Mouse (Mus musculus): ENCODE results near the gene Cbx4. TPM values are rescaled to one million over a fixed set of nuclear protein-coding genes. Genes with fewer than 3 reads are reported as not detected.

The Cbx4 gene
- total RNA-seq, 2 experiments from 2014 or later: 53.7 to 60.4 TPM

DNA sequence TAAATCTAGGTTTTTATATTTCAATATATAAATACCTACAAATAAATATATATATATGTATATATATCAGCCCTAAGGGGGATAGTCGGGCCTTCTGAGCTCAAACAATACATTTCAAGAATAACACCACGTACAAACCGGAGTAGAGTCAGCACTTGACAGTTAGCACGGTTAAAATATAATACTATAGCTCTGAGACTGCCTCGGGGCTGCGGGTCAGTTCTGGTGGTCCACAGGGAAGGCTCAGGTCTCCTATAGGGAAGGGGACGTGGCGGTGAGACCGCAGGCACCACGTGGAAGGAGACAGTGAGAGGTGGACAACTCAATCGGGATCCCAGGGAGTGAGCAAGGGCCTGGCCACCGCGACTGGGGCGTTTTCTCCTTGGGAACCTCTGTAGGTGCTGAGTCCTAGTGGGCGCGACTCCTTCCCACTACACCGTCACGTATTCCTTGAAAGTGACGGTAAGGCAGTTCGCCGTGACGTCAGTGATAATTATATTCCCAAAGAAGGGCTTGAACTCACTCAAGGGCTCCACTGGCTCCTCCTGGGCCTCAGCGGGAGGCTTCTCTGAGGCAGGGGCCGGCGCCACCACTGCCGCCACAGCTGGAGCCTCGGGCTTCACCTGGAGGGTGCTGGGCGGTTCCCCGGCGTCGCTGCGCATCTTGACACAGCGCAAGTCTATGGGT is 5.4 kb downstream of the Cbx4 start:
- no peak for TF ChIP-seq CTCF (conservative IDR thresholded peaks at IDR 0.05)
- DNase-seq (ENCODE audit: low spot score in 2 of 2): no peak
- H3K4me3 ChIP-seq: no peak overlapping the region
- H3K27ac ChIP-seq: no peak overlapping the region

DNA sequence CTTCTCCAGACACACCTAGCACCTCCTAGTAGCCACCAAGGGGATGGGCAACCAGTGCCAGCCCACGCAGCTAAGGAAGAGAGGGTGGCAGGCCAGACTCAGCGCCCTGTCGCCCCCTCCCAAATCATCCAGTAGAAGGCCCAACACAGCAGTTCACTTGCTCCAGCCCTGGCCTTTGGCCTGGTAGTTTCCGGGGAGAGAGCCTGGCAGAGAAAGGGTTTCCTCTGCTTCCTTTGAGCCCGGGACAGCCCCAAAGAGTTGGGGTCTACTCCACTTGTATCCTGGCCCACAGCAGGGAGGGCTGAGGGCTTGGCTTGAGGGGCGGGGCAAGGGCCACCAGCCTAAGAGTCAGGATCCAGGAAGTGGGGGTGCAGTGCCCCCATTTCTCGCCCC is 6.6 kb downstream of the Cbx4 start:
- Histone ChIP-seq H3K4me3 (peak overlapping the region; percentile 26; the same call in 1 of the 2 replicates), H3K27ac (peak overlapping the region; percentile 79)
- DNase-seq (ENCODE audit: low spot score in 2 of 2): no peak
- no peak for TF ChIP-seq CTCF (conservative IDR thresholded peaks at IDR 0.05)

DNA sequence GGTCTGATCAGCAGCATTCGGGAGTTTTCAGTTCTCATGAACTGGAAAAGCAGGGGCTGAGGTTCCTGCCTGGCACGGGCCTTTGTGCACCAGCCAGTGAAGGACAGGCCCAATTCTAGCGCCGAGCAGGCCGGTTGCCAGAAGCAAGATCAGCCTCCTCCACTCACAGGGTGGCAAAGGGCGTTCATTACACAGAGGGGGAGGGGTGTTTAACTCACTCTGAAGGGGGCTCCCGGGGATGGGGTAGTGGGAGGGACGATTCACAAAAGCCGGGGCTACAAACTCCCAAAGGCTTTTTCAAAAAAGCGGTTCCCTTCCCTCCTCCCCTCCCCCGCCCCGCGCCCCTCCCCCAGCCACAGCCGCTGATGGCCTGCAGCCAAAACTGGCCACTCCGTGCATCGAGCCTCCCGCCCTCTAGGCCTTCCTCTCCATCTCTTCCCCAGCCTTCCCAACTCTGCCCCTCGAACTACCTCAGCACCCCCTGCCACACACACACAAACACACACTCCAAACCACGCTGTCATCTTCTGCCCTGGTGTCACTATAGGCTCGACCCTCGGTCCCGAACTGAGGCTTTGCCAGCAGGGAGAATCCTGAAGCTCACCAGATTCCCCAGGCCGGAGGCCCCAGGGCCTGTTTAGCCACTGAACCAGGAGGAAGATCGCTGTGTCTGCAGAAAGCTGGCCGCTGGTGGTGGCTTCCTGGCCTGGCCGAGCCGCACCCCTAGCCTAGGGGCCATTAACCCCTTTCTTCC is 7.2 kb downstream of the Cbx4 start:
- peak overlapping the region; percentile 79 for H3K27ac ChIP-seq
- peak in 1 of 2 experiments; percentile 63 for DNase-seq (ENCODE audit: low spot score in 2 of 2)
- TF ChIP-seq CTCF (conservative IDR thresholded peaks at IDR 0.05): no peak
- peak overlapping the region; percentile 26; the same call in 1 of the 2 replicates for H3K4me3 ChIP-seq

DNA sequence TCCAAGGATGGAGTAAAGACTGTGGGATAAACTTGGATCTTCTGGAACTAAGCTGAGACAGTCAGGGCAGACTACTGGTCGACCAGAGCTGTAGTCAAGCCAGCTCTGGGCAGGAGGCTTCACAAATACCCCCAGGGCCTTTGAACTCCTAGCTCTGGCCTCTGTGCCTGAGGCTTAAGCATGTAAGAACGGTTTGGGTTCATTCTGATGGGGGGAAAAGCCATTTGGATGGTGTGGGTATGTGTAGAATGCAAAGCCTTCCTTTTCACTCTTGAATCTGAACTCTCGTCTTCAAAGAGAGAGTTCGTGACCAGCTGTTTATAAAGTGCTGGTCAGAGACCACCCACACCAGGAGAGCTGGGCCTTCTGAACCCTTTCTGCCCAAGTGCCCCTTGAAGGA is 8.3 kb downstream of the Cbx4 start:
- H3K4me3 ChIP-seq: no peak overlapping the region
- peak overlapping the region; percentile 79; the same call in 1 of the 2 replicates for H3K27ac ChIP-seq
- no peak for DNase-seq (ENCODE audit: low spot score in 2 of 2)
- TF ChIP-seq CTCF (conservative IDR thresholded peaks at IDR 0.05): no peak

DNA sequence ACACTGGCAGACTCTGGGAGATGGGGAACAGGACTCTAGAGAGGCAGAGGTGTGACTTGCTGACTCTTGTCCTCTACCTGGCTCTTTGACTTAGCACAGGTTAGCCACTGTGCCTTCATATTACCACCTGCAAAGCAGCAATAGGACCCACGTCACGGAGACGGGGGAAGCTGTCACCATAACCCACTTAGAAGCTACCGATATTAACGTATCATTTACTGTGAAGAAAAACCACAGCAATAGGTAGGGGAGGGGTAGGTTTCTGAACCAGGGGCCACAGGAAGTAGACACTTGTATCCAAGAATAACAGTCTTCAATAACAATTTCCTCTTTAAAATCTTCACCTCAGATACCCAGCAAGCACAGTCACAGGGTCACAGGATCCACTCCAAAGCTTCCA is 10.2 kb downstream of the Cbx4 start:
- DNase-seq (ENCODE audit: low spot score in 2 of 2): no peak

DNA sequence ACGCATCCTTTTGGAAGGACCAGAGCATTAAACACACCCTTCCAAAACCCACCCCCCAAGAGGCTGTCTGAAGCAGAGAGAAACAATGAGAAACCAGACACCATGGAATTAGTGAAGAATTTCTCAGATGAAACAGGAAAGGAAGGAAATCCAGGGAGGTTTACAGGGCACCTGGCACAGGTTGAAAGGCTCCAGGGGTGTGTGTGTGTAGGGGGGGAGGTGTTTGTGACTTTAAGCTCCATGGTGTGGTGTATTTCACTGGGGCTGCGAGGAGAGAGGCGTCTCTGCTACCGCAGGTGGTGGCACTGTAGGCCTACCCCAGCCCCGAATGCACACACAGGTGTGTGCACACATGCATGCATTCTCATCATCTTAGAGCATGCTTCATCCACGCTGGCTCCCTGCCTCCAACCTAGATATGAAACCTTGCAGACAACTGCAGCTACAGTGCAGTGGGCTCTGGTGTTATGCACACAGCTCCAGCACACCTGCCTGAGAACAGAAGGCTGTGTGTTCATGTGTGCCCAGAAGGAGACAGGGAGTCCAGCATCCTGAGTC is 12.1 kb downstream of the Cbx4 start:
- Histone ChIP-seq H3K4me3 (no peak overlapping the region), H3K27ac (no peak overlapping the region)
- TF ChIP-seq CTCF (conservative IDR thresholded peaks at IDR 0.05): no peak
- DNase-seq (ENCODE audit: low spot score in 2 of 2): no peak

More for the DNA sequence above, 10.2 kb downstream of the Cbx4 start:
- H3K4me3 ChIP-seq: no peak overlapping the region
- TF ChIP-seq CTCF (conservative IDR thresholded peaks at IDR 0.05): no peak
- no peak overlapping the region for H3K27ac ChIP-seq

DNA sequence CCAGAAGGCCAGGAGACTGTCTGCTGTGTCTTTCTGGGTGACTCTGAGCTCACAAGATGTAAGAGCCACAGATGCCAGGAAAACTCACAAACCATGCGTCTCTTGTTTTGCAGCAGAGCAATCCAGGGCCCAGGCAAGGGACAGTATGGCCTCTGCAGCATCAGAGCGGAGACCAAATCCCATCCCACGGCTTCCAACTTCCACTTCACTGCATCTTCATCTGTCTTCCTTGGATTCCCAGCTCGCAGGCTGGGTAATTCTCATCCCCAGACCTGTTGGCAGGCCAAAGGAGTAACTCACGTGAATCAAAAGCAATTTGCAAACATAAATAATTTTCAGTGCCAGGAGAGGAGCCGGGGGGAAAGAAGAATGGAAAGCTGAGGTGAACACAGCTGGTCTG is 13.0 kb downstream of the Cbx4 start:
- Histone ChIP-seq H3K27ac (no peak overlapping the region), H3K4me3 (no peak overlapping the region)
- no peak for DNase-seq (ENCODE audit: low spot score in 2 of 2)
- no peak for TF ChIP-seq CTCF (conservative IDR thresholded peaks at IDR 0.05)

DNA sequence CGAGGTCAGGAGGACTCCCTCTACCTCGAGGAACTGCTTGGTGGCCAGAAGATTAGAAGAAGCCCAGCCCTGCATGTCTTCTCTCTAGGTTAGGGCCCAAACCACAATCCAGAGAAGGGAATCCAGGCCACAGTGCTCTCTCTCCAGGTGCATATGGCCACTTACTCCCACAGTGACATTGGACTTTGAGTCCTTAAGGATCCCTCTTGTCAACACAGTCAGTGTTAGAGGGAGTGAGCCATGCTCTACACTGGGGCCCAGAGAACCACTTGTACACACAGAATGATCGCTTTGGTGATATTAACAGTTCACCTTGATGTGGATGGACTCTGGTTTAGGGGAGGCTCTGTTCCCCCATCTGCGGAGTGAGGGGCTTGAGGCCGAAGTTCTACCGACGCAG is 13.8 kb downstream of the Cbx4 start:
- no peak for DNase-seq (ENCODE audit: low spot score in 2 of 2)
- no peak overlapping the region for H3K4me3 ChIP-seq
- no peak for TF ChIP-seq CTCF (conservative IDR thresholded peaks at IDR 0.05)
- H3K27ac ChIP-seq: no peak overlapping the region

DNA sequence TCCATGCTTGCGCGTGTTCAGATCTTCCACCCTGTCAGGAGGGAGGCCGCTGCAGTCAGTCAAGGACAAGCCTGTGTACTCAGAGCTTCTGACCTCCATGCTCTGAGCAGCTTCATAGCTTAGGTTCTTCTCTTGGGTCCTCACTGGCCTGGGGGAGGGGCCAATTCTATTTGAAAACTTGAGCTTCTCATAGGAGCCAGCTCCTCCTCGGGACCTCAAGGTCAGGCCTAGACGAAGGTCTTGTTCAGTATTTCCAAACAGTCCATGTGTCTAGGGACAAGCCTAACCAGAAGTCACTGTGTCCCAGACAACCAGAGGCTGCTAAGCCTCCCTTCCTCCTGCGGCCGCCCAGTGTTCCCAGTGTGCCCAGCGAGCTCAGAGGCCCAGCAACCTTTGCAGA is 19.2 kb downstream of the Cbx4 start:
- TF ChIP-seq CTCF (conservative IDR thresholded peaks at IDR 0.05): no peak
- Histone ChIP-seq H3K27ac (no peak overlapping the region), H3K4me3 (no peak overlapping the region)
- DNase-seq (ENCODE audit: low spot score in 2 of 2): no peak

DNA sequence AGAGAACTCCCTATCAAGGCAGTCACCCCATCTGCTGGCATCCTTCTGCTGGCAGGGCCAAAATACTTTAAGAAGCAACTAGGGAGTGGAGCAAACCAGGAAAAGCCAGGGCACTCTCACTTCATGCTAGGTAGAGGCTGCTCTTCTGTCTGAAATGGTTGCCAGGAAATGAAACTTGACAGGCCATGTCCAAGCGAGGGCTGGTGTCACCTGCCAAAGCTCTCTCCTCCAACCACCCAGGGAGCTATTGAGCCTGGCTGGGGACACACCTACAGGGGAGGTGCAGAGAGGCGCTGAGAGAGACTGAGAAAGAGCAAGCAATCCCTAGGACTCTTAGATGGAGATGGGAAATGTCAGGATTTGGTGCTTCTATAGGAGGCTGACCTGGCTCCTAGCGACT is 26.8 kb downstream of the Cbx4 start:
- no peak for TF ChIP-seq CTCF (conservative IDR thresholded peaks at IDR 0.05)
- Histone ChIP-seq H3K27ac (no peak overlapping the region), H3K4me3 (no peak overlapping the region)
- no peak for DNase-seq (ENCODE audit: low spot score in 2 of 2)

DNA sequence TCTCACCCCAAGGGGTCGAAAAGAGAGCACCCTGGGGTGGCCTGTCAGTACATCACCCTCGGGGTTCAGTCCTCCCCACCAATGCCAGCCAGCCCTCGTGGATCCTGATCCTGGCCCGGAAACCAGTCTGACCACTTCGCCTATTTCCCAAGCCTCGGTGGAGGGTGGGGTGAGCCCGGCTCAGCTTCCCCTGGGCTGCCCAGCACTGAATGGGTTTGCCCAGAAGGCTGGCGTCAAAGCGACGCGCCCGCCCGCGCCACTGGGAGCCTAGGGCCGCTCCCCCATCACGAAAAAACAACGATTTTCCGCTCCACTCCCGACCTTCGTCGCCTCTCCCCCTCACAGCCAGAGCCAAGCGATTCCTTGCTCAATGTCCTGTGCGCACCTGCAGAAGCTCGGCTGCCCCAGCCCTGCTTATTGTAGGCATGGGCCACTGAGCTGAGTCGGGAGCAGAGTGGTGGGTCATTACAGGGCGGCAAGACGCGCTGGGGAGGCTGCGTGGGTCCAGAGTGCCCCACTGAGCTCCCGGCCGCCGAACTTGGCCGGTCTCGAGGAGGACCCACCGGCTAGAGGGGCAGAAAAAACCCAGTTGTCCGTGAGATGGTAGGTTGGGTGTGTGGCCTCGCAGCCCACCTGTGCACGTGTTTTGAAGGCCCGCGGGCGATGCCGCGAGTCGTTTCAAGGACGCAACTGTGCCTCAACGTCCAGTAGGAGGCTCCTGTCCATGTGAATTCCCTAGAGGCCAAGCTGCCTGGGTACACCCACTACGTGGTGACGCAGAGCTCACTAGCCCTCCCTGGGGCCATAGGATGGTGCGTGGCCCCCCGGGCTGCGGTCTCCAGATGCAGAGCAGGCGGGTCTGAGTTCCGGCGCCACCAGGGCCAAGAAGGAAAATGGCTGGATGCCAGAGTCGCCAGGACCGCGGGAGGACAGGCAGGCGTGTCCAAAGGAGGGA is 27.7 kb downstream of the Cbx4 start:
- H3K27ac ChIP-seq: no peak overlapping the region
- peak overlapping the region; percentile 29 for H3K4me3 ChIP-seq
- TF ChIP-seq CTCF (conservative IDR thresholded peaks at IDR 0.05): peak; percentile 56
- no peak for DNase-seq (ENCODE audit: low spot score in 2 of 2)

DNA sequence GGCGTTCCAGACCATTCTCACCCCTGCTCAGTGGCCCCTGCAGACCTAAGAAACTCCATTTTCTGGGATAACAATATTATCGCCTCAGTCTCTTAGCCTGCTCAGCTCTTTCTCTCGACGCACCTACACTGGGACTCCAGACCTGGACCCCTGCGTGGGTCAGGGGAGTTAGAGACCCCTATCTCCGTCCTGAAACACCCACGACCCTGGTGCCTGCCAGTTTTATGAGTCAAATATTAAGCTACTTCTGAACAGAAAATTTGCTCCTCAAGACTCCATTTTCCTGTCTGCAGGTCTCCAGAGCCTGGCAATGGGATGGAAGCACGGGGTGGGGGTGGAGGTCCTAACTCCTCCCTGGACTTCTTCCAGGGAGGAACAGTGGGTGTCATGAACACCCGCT is 28.7 kb downstream of the Cbx4 start:
- peak overlapping the region; percentile 99 for H3K27ac ChIP-seq
- peak overlapping the region; percentile 72 for H3K4me3 ChIP-seq
- no peak for TF ChIP-seq CTCF (conservative IDR thresholded peaks at IDR 0.05)
- DNase-seq (ENCODE audit: low spot score in 2 of 2): no peak

Data from layer of hippocampus, adult 2 months (tissue).